Mouse (Mus musculus) stomach, postnatal 0 days (tissue): ENCODE measurements around the gene Mccc2.

Experiments used
- CTCF ChIP-seq: IDR thresholded peaks from 2 replicates; pipeline ENCODE4 v1.5.1; 2016; ENCODE audit warnings: antibody characterized with exemption, low read depth, mild to moderate bottlenecking, moderate library complexity
- EP300 ChIP-seq: optimal IDR thresholded peaks from 2 replicates; pipeline ENCODE3; 2016; ENCODE audit warnings: antibody characterized with exemption

GRCm38 (mm10) chr13:99947417-99947816 is 68.0 kb downstream of the Mccc2 start:
- TF ChIP-seq CTCF: no peak
- TF ChIP-seq EP300: no peak
